Mouse (Mus musculus) CH12.LX (cell line): ENCODE measurements at regions not wholly inside any gene's neighbourhood (a gene's known extent, or its start where the extent isn't known, plus 50 kb on each side); places are given as distances from the start of the nearest gene placed in this dataset.

Experiments used
- DNase-seq: peaks from one replicate; pipeline ENCODE4 v3.0.0-alpha.2; 2013; ENCODE audit errors: extremely low read depth
- H3K27ac ChIP-seq: 2 replicates; pipeline ENCODE4 v1.5.1; 2012; ENCODE audit warnings: low read depth, mild to moderate bottlenecking, control low read depth, moderate library complexity; ENCODE audit not compliant: insufficient read depth
- H3K27me3 ChIP-seq: replicated peaks from 2 replicates; pipeline ENCODE3; 2012; ENCODE audit warnings: inconsistent platforms
- H3K36me3 ChIP-seq, 2 experiments: replicated peaks in 1 of 2; 2 replicates each; pipeline versions ENCODE3 to v1.6.1; 2012; ENCODE audit warnings: inconsistent platforms in 1 of 2, low read length in 1 of 2, mild to moderate bottlenecking in 1 of 2, mixed read lengths in 1 of 2, moderate library complexity in 1 of 2; ENCODE audit not compliant: control insufficient read depth in 1 of 2, insufficient read depth in 1 of 2
- H3K4me1 ChIP-seq, 2 experiments: 2 replicates each; pipeline ENCODE4 v1.6.1; 2012; ENCODE audit warnings: inconsistent platforms in 1 of 2, moderate library complexity in 1 of 2; ENCODE audit not compliant: insufficient read depth in 2 of 2, control insufficient read depth in 1 of 2
- H3K4me2 ChIP-seq: 2 replicates; pipeline ENCODE4 v1.6.1; 2012; ENCODE audit warnings: low read depth, mild to moderate bottlenecking, control low read depth; ENCODE audit not compliant: poor library complexity, insufficient read depth, severe bottlenecking
- H3K4me3 ChIP-seq, 3 experiments: fragments of 150-350 bp in 1 of 3; sonication (generic) in 1 of 3; replicated peaks in 1 of 3; 2 replicates each; pipeline versions ENCODE3 to v1.5.1; 2011 to 2012; ENCODE audit warnings: low read depth in 2 of 3, low read length in 2 of 3, mild to moderate bottlenecking in 2 of 3, moderate library complexity in 2 of 3, control low read depth in 1 of 3, improper control_type of control experiment in 1 of 3, inconsistent platforms in 1 of 3, mixed read lengths in 1 of 3; ENCODE audit not compliant: poor library complexity in 1 of 3
- H3K79me2 ChIP-seq: replicated peaks from 2 replicates; pipeline ENCODE4 v1.6.1; 2012; ENCODE audit warnings: mild to moderate bottlenecking, moderate library complexity; ENCODE audit not compliant: control insufficient read depth, poor library complexity, insufficient read depth, severe bottlenecking; ENCODE audit errors: extremely low read depth
- H3K9ac ChIP-seq: 2 replicates; pipeline ENCODE4 v1.6.1; 2012; ENCODE audit warnings: low read depth, mild to moderate bottlenecking, control low read depth, moderate library complexity; ENCODE audit not compliant: insufficient read depth
- H3K9me3 ChIP-seq: replicated peaks from 2 replicates; pipeline ENCODE3; 2012; ENCODE audit warnings: low read length, inconsistent platforms, mixed read lengths
- BHLHE40 ChIP-seq: IDR thresholded peaks from 2 replicates; pipeline ENCODE4 v1.6.1; 2011; ENCODE audit warnings: mild to moderate bottlenecking, low read depth, low read length, improper control_type of control experiment
- CHD1 ChIP-seq: IDR thresholded peaks from 2 replicates; pipeline ENCODE4 v1.6.1; 2012; ENCODE audit warnings: low read depth, low read length, improper control_type of control experiment, inconsistent platforms
- CTCF ChIP-seq, 2 experiments: IDR thresholded peaks in 1 of 2; conservative IDR thresholded peaks in 1 of 2; 2 replicates each; pipeline ENCODE4 v1.5.1; 2011 to 2012; ENCODE audit warnings: low read depth in 2 of 2, low read length in 2 of 2, improper control_type of control experiment in 1 of 2, inconsistent platforms in 1 of 2, mild to moderate bottlenecking in 1 of 2, moderate library complexity in 1 of 2
- E2F4 ChIP-seq: IDR thresholded peaks from 2 replicates; pipeline ENCODE4 v1.6.1; 2011; ENCODE audit warnings: low read depth, low read length, improper control_type of control experiment; ENCODE audit not compliant: insufficient replicate concordance
- ELF1 ChIP-seq: IDR thresholded peaks from 2 replicates; pipeline ENCODE4 v1.6.1; 2014; ENCODE audit warnings: low read depth, mild to moderate bottlenecking, inconsistent platforms, low read length, improper control_type of control experiment
- ETS1 ChIP-seq: conservative IDR thresholded peaks from 2 replicates; pipeline ENCODE4 v1.6.1; 2012; ENCODE audit warnings: low read depth, mild to moderate bottlenecking, inconsistent platforms, low read length, improper control_type of control experiment, moderate library complexity
- IRF4 ChIP-seq: IDR thresholded peaks from 2 replicates; pipeline ENCODE4 v1.6.1; 2014; ENCODE audit warnings: low read depth, mild to moderate bottlenecking, inconsistent platforms, low read length, improper control_type of control experiment
- JUN ChIP-seq: IDR thresholded peaks from 2 replicates; pipeline ENCODE4 v1.6.1; 2011; ENCODE audit warnings: low read depth, mild to moderate bottlenecking, low read length, improper control_type of control experiment, moderate library complexity; ENCODE audit not compliant: insufficient read depth
- MAFK ChIP-seq: IDR thresholded peaks from 2 replicates; pipeline ENCODE4 v1.6.1; 2011; ENCODE audit warnings: low read length, improper control_type of control experiment; ENCODE audit not compliant: insufficient replicate concordance
- MAZ ChIP-seq: IDR thresholded peaks from 2 replicates; pipeline ENCODE4 v1.6.1; 2012; ENCODE audit warnings: low read depth, mild to moderate bottlenecking, inconsistent platforms, low read length, improper control_type of control experiment, moderate library complexity
- MEF2A ChIP-seq: IDR thresholded peaks from 2 replicates; pipeline ENCODE4 v1.6.1; 2014; ENCODE audit warnings: low read depth, mild to moderate bottlenecking, inconsistent platforms, low read length, improper control_type of control experiment, borderline replicate concordance
- POLR2A ChIP-seq: IDR thresholded peaks from 2 replicates; pipeline ENCODE4 v1.6.1; 2011; ENCODE audit warnings: low read depth, mild to moderate bottlenecking, improper control_type of control experiment, low read length
- RAD21 ChIP-seq: IDR thresholded peaks from 2 replicates; pipeline ENCODE4 v1.6.1; 2011; ENCODE audit warnings: low read depth, mild to moderate bottlenecking, low read length, improper control_type of control experiment, moderate library complexity
- RCOR1 ChIP-seq: conservative IDR thresholded peaks from 2 replicates; pipeline ENCODE4 v1.6.1; 2012; ENCODE audit warnings: low read depth, mild to moderate bottlenecking, inconsistent platforms, low read length, improper control_type of control experiment
- SIN3A ChIP-seq: IDR thresholded peaks from 2 replicates; pipeline ENCODE4 v1.6.1; 2012; ENCODE audit warnings: low read length, improper control_type of control experiment, inconsistent platforms
- SMC3 ChIP-seq: IDR thresholded peaks from 2 replicates; pipeline ENCODE4 v1.6.1; 2011; ENCODE audit warnings: low read depth, low read length, improper control_type of control experiment
- TCF12 ChIP-seq: IDR thresholded peaks from 2 replicates; pipeline ENCODE4 v1.6.1; 2014; ENCODE audit warnings: low read depth, mild to moderate bottlenecking, inconsistent platforms, low read length, improper control_type of control experiment
- UBTF ChIP-seq: IDR thresholded peaks from 2 replicates; pipeline ENCODE4 v1.6.1; 2012; ENCODE audit warnings: low read depth, mild to moderate bottlenecking, inconsistent platforms, low read length, improper control_type of control experiment, moderate library complexity
- USF1 ChIP-seq: IDR thresholded peaks from 2 replicates; pipeline ENCODE4 v1.6.1; 2014; ENCODE audit warnings: low read depth, mild to moderate bottlenecking, inconsistent platforms, low read length, improper control_type of control experiment
- USF2 ChIP-seq: conservative IDR thresholded peaks from 2 replicates; pipeline ENCODE4 v1.6.1; 2011; ENCODE audit warnings: low read depth, low read length, improper control_type of control experiment
- dilution Hi-C: fragments of 300-500 bp; cut with MboI; formaldehyde crosslinking; loops from 2 replicates; pipeline ENCODE4 v1.14.3; 2020; ENCODE audit warnings: low sequenced_read_pairs; ENCODE audit not compliant: extremely low pct_unique_long_range_greater_than_20kb, extremely low pct_ligation_motif_present
- in situ Hi-C: fragments of 300-500 bp; cut with MboI; formaldehyde crosslinking; loops from 3 replicates; pipeline ENCODE4 v1.14.3; 2019; ENCODE audit warnings: low sequenced_read_pairs, low pct_ligation_motif_present, low pct_unique_long_range_greater_than_20kb, mixed read lengths

DNA sequence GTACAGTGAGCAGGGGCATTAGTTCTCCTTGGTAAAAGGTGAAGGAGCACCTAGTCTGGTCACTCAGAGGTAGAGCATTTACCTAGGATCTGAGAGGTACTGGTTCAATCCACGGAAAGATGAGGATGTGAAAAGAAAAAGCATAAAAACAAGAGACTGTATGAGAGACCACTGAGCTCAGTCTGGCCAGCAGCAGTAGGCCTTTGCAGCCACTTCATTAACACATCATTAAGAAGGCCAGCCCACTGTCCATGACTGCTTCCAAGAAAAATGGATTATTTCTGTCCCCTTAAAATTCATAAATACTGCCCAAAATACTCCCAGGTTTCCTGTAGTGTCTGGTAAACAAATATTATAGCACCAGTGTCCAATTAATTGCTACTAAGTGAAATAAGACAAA, 499.3 kb upstream of the 4930578C19Rik start:
- no peaks in the 10 kb centered on the region for H3K27me3 ChIP-seq
- H3K9me3 ChIP-seq, result no peaks in the 10 kb centered on the region
- no peak overlapping the region for H3K9ac ChIP-seq
- no peak overlapping the region for H3K4me2 ChIP-seq
- dilution Hi-C loops (no loop called here), in situ Hi-C loops (no loop called here)
- no peak for TF ChIP-seq MAZ
- TF ChIP-seq IRF4, result no peak
- no peak for TF ChIP-seq POLR2A
- no peak for TF ChIP-seq ELF1
- no peak for TF ChIP-seq MEF2A
- TF ChIP-seq BHLHE40, result no peak
- no peak for TF ChIP-seq SMC3
- no peak for TF ChIP-seq CHD1
- no peak for TF ChIP-seq ETS1
- TF ChIP-seq USF2, result no peak
- no peak for TF ChIP-seq TCF12
- TF ChIP-seq RAD21, result no peak
- TF ChIP-seq RCOR1, result no peak
- TF ChIP-seq USF1, result no peak
- no peak for TF ChIP-seq MAFK
- TF ChIP-seq UBTF, result no peak
- no peak for TF ChIP-seq E2F4
- no peak for TF ChIP-seq SIN3A
- no peak for TF ChIP-seq JUN
- no peaks in the 10 kb centered on the region for H3K36me3 ChIP-seq
- no peaks in the 10 kb centered on the region for H3K4me1 ChIP-seq
- H3K79me2 ChIP-seq, result no peaks in the 10 kb centered on the region
- no peak overlapping the region for H3K27ac ChIP-seq
- DNase-seq, result no peak
- H3K4me3 ChIP-seq, result no peak overlapping the region

DNA sequence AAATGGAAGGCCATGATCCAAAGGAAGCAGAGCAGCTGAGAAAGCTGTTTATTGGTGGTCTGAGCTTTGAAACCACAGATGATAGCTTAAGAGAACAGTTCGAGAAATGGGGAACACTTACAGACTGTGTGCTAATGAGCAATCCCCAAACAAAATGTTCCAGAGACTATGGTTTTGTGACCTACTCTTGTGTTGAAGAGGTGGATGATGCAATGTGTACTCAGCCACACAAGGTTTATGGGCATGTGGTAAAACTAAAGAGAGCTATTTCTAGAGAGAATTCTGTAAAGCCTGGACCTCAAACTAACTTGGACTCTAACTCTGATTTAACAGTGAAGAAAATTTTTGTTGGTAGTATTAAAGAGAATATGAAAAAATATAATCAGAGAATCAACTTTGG, 481.4 kb upstream of the 4930578C19Rik start:
- Histone ChIP-seq H3K9me3 (no peaks in the 10 kb centered on the region), H3K79me2 (no peaks in the 10 kb centered on the region), H3K9ac (no peak overlapping the region), H3K36me3 (no peaks in the 10 kb centered on the region), H3K4me3 (no peak overlapping the region), H3K4me2 (no peak overlapping the region), H3K4me1 (no peaks in the 10 kb centered on the region), H3K27me3 (no peaks in the 10 kb centered on the region), H3K27ac (no peak overlapping the region)
- peak; percentile 3 for DNase-seq
- TF ChIP-seq SMC3 (no peak), CTCF (conservative IDR thresholded peaks at IDR 0.05 in 1 of 2, IDR thresholded peaks at IDR 0.05 in 1 of 2; ENCODE audit: low read depth in 2 of 2, low read length in 2 of 2) (no peak), ELF1 (no peak), RCOR1 (no peak), BHLHE40 (no peak)
- in situ Hi-C loops, result no loop called here
- dilution Hi-C loops, result no loop called here
